9 mouse cellular contexts compared by ENCODE assay signal in the genomic region with DNA sequence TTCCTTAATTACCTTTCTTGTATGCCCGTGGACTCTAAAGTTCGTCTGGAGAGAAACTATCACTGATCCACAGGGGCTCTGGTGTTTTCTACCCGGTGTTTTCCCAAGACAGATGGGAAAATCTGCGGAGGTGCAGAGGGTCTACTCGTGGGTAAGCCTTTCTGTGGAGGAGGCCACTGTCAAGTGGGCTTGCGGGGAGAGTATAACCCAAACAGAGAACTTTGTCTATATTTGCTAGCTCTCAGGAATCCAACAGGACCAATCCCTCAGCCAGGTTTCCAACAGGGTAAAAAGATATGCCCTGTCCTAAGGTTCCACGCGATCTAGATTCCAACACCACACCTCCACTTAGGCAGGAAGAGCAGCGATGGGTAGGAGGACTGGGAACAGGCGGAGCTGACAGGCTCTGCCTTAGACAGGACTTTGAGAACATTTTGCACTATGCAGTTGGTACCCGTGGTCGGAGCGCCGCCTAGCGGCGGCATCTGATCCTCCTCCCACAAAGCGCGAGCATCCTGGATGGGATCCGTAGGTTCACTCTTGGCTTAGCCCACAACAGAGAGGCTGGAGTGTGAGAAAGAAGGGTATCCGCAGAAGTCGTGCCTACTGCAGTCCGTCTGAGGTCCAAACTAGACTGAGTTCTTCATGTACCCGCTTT. TPM values are rescaled to one million over a fixed set of nuclear protein-coding genes. Genes with fewer than 3 reads are reported as not detected.
DNase-seq lines count a peak whose midpoint lies in the region; ATAC-seq and TF ChIP-seq lines count a peak whose summit lies in the region.
"Had no signal": no experiment of that assay in that cellular context is flagged by ENCODE, and none has a peak within 500 bp of the region (broad histone marks: within the 10 kb centered on the region; RNA-seq: fewer than 3 reads in every experiment).

No protein-coding gene starts in this region.

- H3K9ac ChIP-seq in kidney, embryonic 15.5 days: no peak overlapping the region
- no peak overlapping the region for H3K9ac ChIP-seq in liver, adult 2 months (ENCODE audit: low read depth, low read length)
- no peak overlapping the region for H3K9ac ChIP-seq in neural tube, embryonic 12.5 days

- DNase-seq in CD4-positive helper T cell, adult 2 months (ENCODE audit: low read depth, low spot score): peak; percentile 56
- DNase-seq in adrenal gland, postnatal 14 days: peak; percentile 88
- DNase-seq in embryonic facial prominence, embryonic 10.5 days (ENCODE audit: low spot score): peak; percentile 90
- peak; percentile 32 for DNase-seq in heart, adult 8-10 months (ENCODE audit: low spot score)
- DNase-seq in liver, adult 2 months (ENCODE audit: extremely low read depth, low read depth, low spot score): peak; percentile 28
- peak; percentile 19 for DNase-seq in thymus, adult 2 months

- no peak overlapping the region for H3K27ac ChIP-seq in embryonic facial prominence, embryonic 10.5 days (replicated peaks)
- no peak overlapping the region for H3K27ac ChIP-seq in kidney, embryonic 15.5 days
- no peak overlapping the region for H3K27ac ChIP-seq in liver, adult 2 months (replicated peaks; ENCODE audit: insufficient read depth, low read depth, low read length)
- no peak overlapping the region for H3K27ac ChIP-seq in neural tube, embryonic 12.5 days
- no peak overlapping the region for H3K27ac ChIP-seq in thymus, adult 2 months (ENCODE audit: control insufficient read depth, insufficient read depth, low read length)

- 21% methylated on average over 23 of the region's 23 CpGs for WGBS in embryonic facial prominence, embryonic 10.5 days
- 19% methylated on average over 23 of the region's 23 CpGs for WGBS in kidney, embryonic 15.5 days
- WGBS in liver, adult 2 months: 19% methylated on average over 23 of the region's 23 CpGs
- 21% methylated on average over 23 of the region's 23 CpGs for WGBS in neural tube, embryonic 12.5 days
- WGBS in thymus, adult 2 months: 21% methylated on average over 23 of the region's 23 CpGs

- no peak for TF ChIP-seq POLR2A in liver, adult 2 months (IDR thresholded peaks at IDR 0.05; ENCODE audit: extremely low read depth, insufficient read depth, low read length)
- TF ChIP-seq POLR2A in thymus, adult 2 months (IDR thresholded peaks at IDR 0.05; ENCODE audit: control insufficient read depth, extremely low read depth, insufficient read depth, low read length, poor library complexity): no peak

- H3K4me1 ChIP-seq in embryonic facial prominence, embryonic 10.5 days: peaks cover 12% of the 10 kb centered on the region
- no peaks in the 10 kb centered on the region for H3K4me1 ChIP-seq in kidney, embryonic 15.5 days
- H3K4me1 ChIP-seq in liver, adult 2 months (ENCODE audit: control insufficient read depth, insufficient read depth, low read length): no peaks in the 10 kb centered on the region
- H3K4me1 ChIP-seq in neural tube, embryonic 12.5 days: peaks cover 7% of the 10 kb centered on the region
- no peaks in the 10 kb centered on the region for H3K4me1 ChIP-seq in thymus, adult 2 months (replicated peaks; ENCODE audit: control insufficient read depth, insufficient read depth, low read length)

- H3K9me3 ChIP-seq in embryonic facial prominence, embryonic 10.5 days: no peaks in the 10 kb centered on the region
- no peaks in the 10 kb centered on the region for H3K9me3 ChIP-seq in kidney, embryonic 15.5 days (replicated peaks)
- no peaks in the 10 kb centered on the region for H3K9me3 ChIP-seq in neural tube, embryonic 12.5 days

- H3K4me3 ChIP-seq in embryonic facial prominence, embryonic 10.5 days: no peak overlapping the region
- no peak overlapping the region for H3K4me3 ChIP-seq in kidney, embryonic 15.5 days (replicated peaks)
- H3K4me3 ChIP-seq in liver, adult 2 months (ENCODE audit: insufficient read depth, low read depth, low read length): no peak overlapping the region
- no peak overlapping the region for H3K4me3 ChIP-seq in neural tube, embryonic 12.5 days
- no peak overlapping the region for H3K4me3 ChIP-seq in thymus, adult 2 months (ENCODE audit: control insufficient read depth, insufficient read depth, low read length)

- peaks cover 23% of the 10 kb centered on the region for H3K27me3 ChIP-seq in embryonic facial prominence, embryonic 10.5 days (replicated peaks; ENCODE audit: low read depth, poor library complexity, severe bottlenecking)
- H3K27me3 ChIP-seq in kidney, embryonic 15.5 days: peaks cover 39% of the 10 kb centered on the region
- no peaks in the 10 kb centered on the region for H3K27me3 ChIP-seq in liver, adult 2 months (ENCODE audit: control insufficient read depth, insufficient read depth, low read length)
- H3K27me3 ChIP-seq in neural tube, embryonic 12.5 days (replicated peaks): no peaks in the 10 kb centered on the region
- no peaks in the 10 kb centered on the region for H3K27me3 ChIP-seq in thymus, adult 2 months (ENCODE audit: control insufficient read depth, insufficient read depth, low read length)

- TF ChIP-seq CTCF in liver, adult 2 months (IDR thresholded peaks at IDR 0.05; ENCODE audit: low read depth, low read length): peak; percentile 87
- peak; percentile 97 for TF ChIP-seq CTCF in thymus, adult 2 months (IDR thresholded peaks at IDR 0.05; ENCODE audit: borderline replicate concordance, control insufficient read depth, extremely low read depth, insufficient read depth, low read length, poor library complexity)

- no peak overlapping the region for H3K4me2 ChIP-seq in kidney, embryonic 15.5 days
- H3K4me2 ChIP-seq in neural tube, embryonic 12.5 days (replicated peaks): no peak overlapping the region

- H3K79me2 ChIP-seq in liver, adult 2 months (ENCODE audit: control insufficient read depth, insufficient read depth, low read length): no peaks in the 10 kb centered on the region

- no peaks in the 10 kb centered on the region for H3K36me3 ChIP-seq in embryonic facial prominence, embryonic 10.5 days (replicated peaks)
- no peaks in the 10 kb centered on the region for H3K36me3 ChIP-seq in kidney, embryonic 15.5 days
- no peaks in the 10 kb centered on the region for H3K36me3 ChIP-seq in liver, adult 2 months (ENCODE audit: control insufficient read depth, insufficient read depth, low read length)
- no peaks in the 10 kb centered on the region for H3K36me3 ChIP-seq in neural tube, embryonic 12.5 days
- H3K36me3 ChIP-seq in thymus, adult 2 months (ENCODE audit: control insufficient read depth, insufficient read depth, low read length): no peaks in the 10 kb centered on the region

- ATAC-seq in kidney, embryonic 15.5 days (replicated peaks; ENCODE audit: low FRiP score): peak; percentile 79
- ATAC-seq in neural tube, embryonic 12.5 days (ENCODE audit: low FRiP score, low read depth): peak; percentile 81

RNA-seq across cellular contexts. Expression of a gene that starts 46.9 kb away (rescaled TPM):
- total RNA-seq in adrenal gland, postnatal 14 days (2021): not detected in 2 replicates
- not detected in 2 replicates for polyA plus RNA-seq in embryonic facial prominence, embryonic 10.5 days (2016; fragmentation: Nextera tagmentation; extraction: Ambion mirVana)
- not detected for total RNA-seq in heart, adult 8-10 months (2022)
- not detected in 2 replicates for polyA plus RNA-seq in kidney, embryonic 15.5 days (2015; fragmentation: Nextera tagmentation; extraction: Ambion mirVana)
- total RNA-seq in liver, adult 2 months (2014; rRNA removed): not detected in 2 replicates
- not detected in 2 replicates for polyA plus RNA-seq in liver, adult 2 months (2012; rRNA removed)
- polyA plus RNA-seq in neural tube, embryonic 12.5 days (2016; fragmentation: Nextera tagmentation; extraction: Ambion mirVana): not detected in 2 replicates
- 0.23 and 0.28 TPM in 2 replicates for polyA plus RNA-seq in thymus, adult 2 months (2012; rRNA removed)
- total RNA-seq: gastrocnemius, adult 8-10 months had no signal

Comparison
In these comparisons a context has a peak if more than half of its experiments do, and no peak if none do; other contexts are left out.
1. DNase-seq: peak in every context shown above with its lines; median percentile 90 in embryonic facial prominence, embryonic 10.5 days; 88 in adrenal gland, postnatal 14 days; 56 in CD4-positive helper T cell, adult 2 months; 32 in heart, adult 8-10 months; 28 in liver, adult 2 months; 19 in thymus, adult 2 months.